Mouse (Mus musculus) layer of hippocampus, adult 2 months (tissue): ENCODE data around the gene Trim47. TPM values are rescaled to one million over a fixed set of nuclear protein-coding genes. Genes with fewer than 3 reads are reported as not detected.
A peak's percentile ranks its signal among the peaks of the same experiment; 100 is the strongest.

Experiments
- DNase-seq, 2 experiments: peaks; one replicate each; pipeline ENCODE4 v3.0.0; 2022; ENCODE audit warnings: low spot score in 2 of 2
- H3K27ac ChIP-seq: fragments of 200-600 bp; 2 replicates; pipeline ENCODE4 v1.8.1; 2022
- H3K4me3 ChIP-seq: fragments of 200-600 bp; 2 replicates; pipeline ENCODE4 v1.8.1; 2022; ENCODE audit warnings: mild to moderate bottlenecking
- CTCF ChIP-seq: fragments of 200-600 bp; conservative IDR thresholded peaks from 2 replicates; pipeline ENCODE4 v1.8.1; 2022; ENCODE audit warnings: antibody characterized with exemption, mild to moderate bottlenecking, moderate library complexity
- total RNA-seq, 2 experiments: library from RNA; stranded (reverse); gene quantifications; 2 replicates each; pipeline ENCODE4 v1.2.3; 2021

Trim47 gene
- total RNA-seq, 2 experiments from 2014 or later, result 4.6 to 7.2 TPM

- TF ChIP-seq CTCF, result no peak
- Histone ChIP-seq H3K27ac (peak overlapping the region; percentile 79), H3K4me3 (peak overlapping the region; percentile 56)
- DNase-seq, result no peak
These were observed 16.9 kb downstream of the Trim47 start for GRCm38 (mm10) chr11:116110131-116110530.

GRCm38 (mm10) chr11:116109441-116110081, 17.4 kb downstream of the Trim47 start:
- 0 out of 2 replicates have a peak, but pooled peaks have one; percentile 10 for TF ChIP-seq CTCF
- peak overlapping the region; percentile 79 for H3K27ac ChIP-seq
- no peak for DNase-seq

GRCm38 (mm10) chr11:116108464-116109137, 18.4 kb downstream of the Trim47 start:
- no peak for DNase-seq
- H3K27ac ChIP-seq, result peak overlapping the region; percentile 79; the same call in 1 of the 2 replicates

More at GRCm38 (mm10) chr11:116109441-116110081, 17.4 kb downstream of the Trim47 start:
- peak overlapping the region; percentile 56 for H3K4me3 ChIP-seq

GRCm38 (mm10) chr11:116107777-116108285, 19.2 kb downstream of the Trim47 start:
- no peak for DNase-seq
- Histone ChIP-seq H3K27ac (peak overlapping the region; percentile 79; the same call in 1 of the 2 replicates), H3K4me3 (no peak overlapping the region; the same call in 1 of the 2 replicates)
- TF ChIP-seq CTCF, result no peak

More at GRCm38 (mm10) chr11:116108464-116109137, 18.4 kb downstream of the Trim47 start:
- peak overlapping the region; percentile 56 for H3K4me3 ChIP-seq
- no peak for TF ChIP-seq CTCF

- Histone ChIP-seq H3K4me3 (no peak overlapping the region), H3K27ac (peak overlapping the region; percentile 28; the same call in 1 of the 2 replicates)
- TF ChIP-seq CTCF, result peak; percentile 37
- DNase-seq, result no peak
These were observed 19.8 kb downstream of the Trim47 start for GRCm38 (mm10) chr11:116106963-116107776.

GRCm38 (mm10) chr11:116106154-116106962, 20.7 kb downstream of the Trim47 start:
- no peak for TF ChIP-seq CTCF
- Histone ChIP-seq H3K4me3 (no peak overlapping the region), H3K27ac (no peak overlapping the region)
- DNase-seq, result no peak

- no peak overlapping the region for H3K27ac ChIP-seq
- no peak overlapping the region for H3K4me3 ChIP-seq
- no peak for DNase-seq
- no peak for TF ChIP-seq CTCF
These were observed 21.9 kb downstream of the Trim47 start for GRCm38 (mm10) chr11:116105065-116105464.

GRCm38 (mm10) chr11:116104006-116104646, 22.9 kb downstream of the Trim47 start:
- no peak for TF ChIP-seq CTCF
- Histone ChIP-seq H3K4me3 (no peak overlapping the region), H3K27ac (peak overlapping the region; percentile 77)
- DNase-seq, result no peak

GRCm38 (mm10) chr11:116103572-116103971, 23.4 kb downstream of the Trim47 start:
- DNase-seq, result no peak
- H3K27ac ChIP-seq, result peak overlapping the region; percentile 77; the same call in 1 of the 2 replicates
- no peak overlapping the region for H3K4me3 ChIP-seq
- TF ChIP-seq CTCF, result no peak

- peak overlapping the region; percentile 85 for H3K27ac ChIP-seq
- no peak for TF ChIP-seq CTCF
- no peak for DNase-seq
- H3K4me3 ChIP-seq, result no peak overlapping the region
These were observed 24.5 kb downstream of the Trim47 start for GRCm38 (mm10) chr11:116102472-116102871.

GRCm38 (mm10) chr11:116101931-116102381, 25.1 kb downstream of the Trim47 start:
- DNase-seq, result no peak
- peak; percentile 20; the same call in 1 of the 2 replicates for TF ChIP-seq CTCF
- Histone ChIP-seq H3K4me3 (no peak overlapping the region), H3K27ac (peak overlapping the region; percentile 85)
